Mouse (Mus musculus) E14TG2a.4 (cell line): ENCODE results near the gene Fdx1.

ENCODE experiments used
- H3K27me3 ChIP-seq: 2 replicates; pipeline ENCODE4 v1.6.1; 2014; ENCODE audit warnings: low read length, control low read depth; ENCODE audit not compliant: insufficient read depth
- H3K36me3 ChIP-seq: 2 replicates; pipeline ENCODE4 v1.6.1; 2014; ENCODE audit warnings: low read length, control low read depth; ENCODE audit not compliant: insufficient read depth
- H3K4me1 ChIP-seq: replicated peaks from 2 replicates; pipeline ENCODE4 v1.6.1; 2014; ENCODE audit warnings: low read depth, low read length, control low read depth
- H3K4me3 ChIP-seq: replicated peaks from 2 replicates; pipeline ENCODE4 v1.5.1; 2014; ENCODE audit warnings: mild to moderate bottlenecking, low read length
- H3K9me3 ChIP-seq: 2 replicates; pipeline ENCODE4 v1.6.1; 2014; ENCODE audit warnings: low read length, control low read depth
- CTCF ChIP-seq: conservative IDR thresholded peaks from 2 replicates; pipeline ENCODE4 v1.5.1; 2014; ENCODE audit warnings: low read length
- NANOG ChIP-seq: IDR thresholded peaks from 2 replicates; pipeline ENCODE4 v1.6.1; 2014; ENCODE audit warnings: borderline replicate concordance, low read length, mixed read lengths
- POU5F1 ChIP-seq: IDR thresholded peaks from 2 replicates; pipeline ENCODE4 v1.6.1; 2014; ENCODE audit warnings: low read length, borderline replicate concordance

The Fdx1 gene

GRCm38 (mm10) chr9:51993486-51994275 lies 30.3 kb upstream of the Fdx1 start:
- H3K27me3 ChIP-seq: no peaks in the 10 kb centered on the region
- no peaks in the 10 kb centered on the region for H3K4me1 ChIP-seq
- TF ChIP-seq CTCF: peak; percentile 57
- TF ChIP-seq POU5F1: no peak
- H3K36me3 ChIP-seq: no peaks in the 10 kb centered on the region
- no peaks in the 10 kb centered on the region for H3K9me3 ChIP-seq
- no peak overlapping the region for H3K4me3 ChIP-seq

DNA sequence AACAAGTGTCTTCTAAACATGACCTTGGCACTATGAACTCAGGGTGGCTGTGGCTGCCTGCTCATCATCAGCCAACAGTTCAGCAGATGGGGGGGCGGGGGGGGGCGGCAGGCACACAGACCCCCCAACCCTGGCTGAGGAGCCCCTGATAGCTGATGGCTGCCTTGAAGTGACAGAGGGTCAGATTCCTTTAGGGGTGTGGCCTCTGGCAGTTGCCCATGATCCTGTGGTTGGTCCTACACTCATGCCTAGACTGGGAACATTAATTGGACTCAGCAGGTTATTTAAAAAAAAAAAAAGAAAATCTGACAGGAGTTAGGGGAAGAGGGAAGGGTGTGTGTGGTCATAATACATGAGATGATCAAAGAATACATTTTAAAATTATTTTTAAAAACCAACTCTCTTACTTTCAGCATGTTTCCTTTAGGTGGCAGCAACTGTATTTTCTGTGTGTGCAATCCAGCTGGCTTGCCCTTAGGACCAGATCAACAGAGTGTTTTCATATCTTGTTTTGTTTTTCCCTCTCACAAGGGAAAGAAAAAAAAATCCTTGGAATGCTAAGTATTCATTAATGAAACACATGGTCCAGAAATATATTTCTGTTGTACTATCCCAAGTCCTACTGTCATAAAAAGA lies 28.0 kb upstream of the Fdx1 start:
- Histone ChIP-seq H3K4me3 (no peak overlapping the region), H3K9me3 (no peaks in the 10 kb centered on the region), H3K27me3 (no peaks in the 10 kb centered on the region), H3K4me1 (no peaks in the 10 kb centered on the region), H3K36me3 (no peaks in the 10 kb centered on the region)
- TF ChIP-seq NANOG (no peak), POU5F1 (no peak), CTCF (no peak)

DNA sequence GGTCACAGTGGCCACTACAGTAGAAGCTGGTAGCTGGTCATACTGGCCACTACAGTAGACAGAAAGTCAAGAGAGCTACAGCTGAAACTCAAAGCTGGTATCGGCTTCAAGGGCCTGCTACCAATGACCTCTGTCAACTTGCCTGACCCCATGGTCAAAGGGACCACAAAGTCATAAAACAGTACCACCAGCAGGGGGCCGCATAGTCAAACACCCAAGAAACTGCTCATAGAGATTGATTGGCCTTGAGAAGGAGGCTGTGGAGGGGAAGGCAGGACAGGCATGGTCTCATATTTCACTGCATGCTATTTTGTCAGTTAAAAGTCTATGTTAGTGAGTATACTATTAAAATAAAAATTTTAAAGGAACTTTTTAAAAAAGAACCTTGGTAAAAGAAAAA lies 27.5 kb upstream of the Fdx1 start:
- Histone ChIP-seq H3K4me1 (no peaks in the 10 kb centered on the region), H3K36me3 (no peaks in the 10 kb centered on the region), H3K4me3 (no peak overlapping the region), H3K9me3 (no peaks in the 10 kb centered on the region), H3K27me3 (no peaks in the 10 kb centered on the region)
- TF ChIP-seq NANOG (no peak), CTCF (peak; percentile 24; the same call in 1 of the 2 replicates)

DNA sequence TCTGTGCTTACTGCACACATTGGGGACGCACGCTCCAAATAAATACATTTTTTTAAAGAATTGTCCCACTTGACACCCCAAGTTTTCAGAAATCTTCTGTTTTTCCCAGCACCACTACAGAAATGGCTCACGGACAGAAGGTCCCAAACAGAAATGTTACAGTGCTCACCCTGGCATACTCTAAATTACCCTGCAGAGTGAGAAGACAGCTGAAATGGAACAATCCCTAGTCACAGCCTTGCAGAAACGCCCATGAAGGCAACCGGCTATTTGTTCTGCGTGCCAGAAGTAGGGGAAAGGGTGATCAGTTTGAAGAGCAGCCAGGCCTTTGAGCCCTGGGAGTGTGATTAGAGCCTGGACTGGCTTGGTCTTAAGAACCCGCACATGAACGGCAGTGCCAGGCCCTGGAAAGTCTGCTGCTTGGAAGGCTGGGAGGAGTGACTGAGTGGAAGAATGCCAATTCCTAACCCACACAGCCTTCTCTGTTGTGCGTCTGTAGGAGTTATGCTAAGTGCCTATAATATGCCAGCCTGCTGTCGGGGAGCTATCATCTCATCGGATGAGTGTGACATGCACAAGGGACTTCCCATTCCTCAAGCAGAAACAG lies 22.2 kb upstream of the Fdx1 start:
- peaks cover 4% of the 10 kb centered on the region; the same call in 1 of the 2 replicates for H3K27me3 ChIP-seq
- no peak overlapping the region for H3K4me3 ChIP-seq
- no peaks in the 10 kb centered on the region for H3K4me1 ChIP-seq
- no peaks in the 10 kb centered on the region for H3K36me3 ChIP-seq
- no peaks in the 10 kb centered on the region for H3K9me3 ChIP-seq
- no peak for TF ChIP-seq CTCF
- no peak for TF ChIP-seq NANOG
- TF ChIP-seq POU5F1: no peak

DNA sequence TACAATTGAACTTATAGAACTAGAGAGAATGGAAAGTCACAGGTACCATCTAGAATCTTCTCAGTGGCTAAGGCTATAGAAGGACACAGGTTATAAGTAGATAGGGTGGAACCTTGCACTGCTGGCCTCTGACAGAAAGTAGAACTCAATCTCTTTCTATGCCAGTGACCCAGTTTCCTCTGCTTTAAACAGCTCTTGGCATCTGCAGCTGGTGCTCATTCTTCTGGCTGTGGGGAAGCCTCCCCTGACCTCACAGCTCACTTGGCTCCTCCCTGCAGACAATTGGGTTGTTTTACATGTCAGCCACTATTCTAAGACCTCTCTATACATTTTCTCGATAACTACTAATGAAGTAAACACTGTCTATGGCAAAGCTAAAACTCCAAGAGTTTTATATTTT lies 17.8 kb upstream of the Fdx1 start:
- Histone ChIP-seq H3K4me3 (no peak overlapping the region), H3K4me1 (peaks cover 15% of the 10 kb centered on the region), H3K27me3 (peaks cover 4% of the 10 kb centered on the region; the same call in 1 of the 2 replicates), H3K36me3 (no peaks in the 10 kb centered on the region), H3K9me3 (no peaks in the 10 kb centered on the region)
- TF ChIP-seq CTCF (no peak), POU5F1 (no peak), NANOG (no peak)

- H3K4me3 ChIP-seq: peak overlapping the region; percentile 29; the same call in 1 of the 2 replicates
- H3K4me1 ChIP-seq: peaks cover 15% of the 10 kb centered on the region
- no peak for TF ChIP-seq CTCF
- no peak for TF ChIP-seq NANOG
- no peak for TF ChIP-seq POU5F1
- peaks cover 4% of the 10 kb centered on the region; the same call in 1 of the 2 replicates for H3K27me3 ChIP-seq
- H3K36me3 ChIP-seq: no peaks in the 10 kb centered on the region
- no peaks in the 10 kb centered on the region for H3K9me3 ChIP-seq
These were observed 15.9 kb upstream of the Fdx1 start for GRCm38 (mm10) chr9:51979301-51979700.

- peaks cover 15% of the 10 kb centered on the region for H3K4me1 ChIP-seq
- no peak for TF ChIP-seq POU5F1
- TF ChIP-seq CTCF: no peak
- TF ChIP-seq NANOG: no peak
- H3K36me3 ChIP-seq: no peaks in the 10 kb centered on the region
- no peaks in the 10 kb centered on the region for H3K9me3 ChIP-seq
- H3K27me3 ChIP-seq: peaks cover 4% of the 10 kb centered on the region; the same call in 1 of the 2 replicates
- H3K4me3 ChIP-seq: no peak overlapping the region
These were observed 15.3 kb upstream of the Fdx1 start for GRCm38 (mm10) chr9:51978545-51979259.

GRCm38 (mm10) chr9:51977439-51978000 lies 14.2 kb upstream of the Fdx1 start:
- Histone ChIP-seq H3K27me3 (peaks cover 4% of the 10 kb centered on the region; the same call in 1 of the 2 replicates), H3K4me3 (no peak overlapping the region), H3K4me1 (peaks cover 15% of the 10 kb centered on the region), H3K36me3 (no peaks in the 10 kb centered on the region), H3K9me3 (no peaks in the 10 kb centered on the region)
- TF ChIP-seq CTCF (peak; percentile 81), POU5F1 (no peak)
